Mouse (Mus musculus) v-Abl transformed pro-B cells (cell line): ENCODE results near the gene Ltbr.

Experiments
- in situ Hi-C, 2 experiments: fragments of 400-800 bp; cut with MboI; formaldehyde crosslinking; loops; one replicate each; pipeline ENCODE4 v1.15.1; 2025; ENCODE audit not compliant: unreplicated experiment in 2 of 2

The Ltbr gene

GRCm38 (mm10) chr6:125345625-125346024 lies 31.9 kb upstream of the Ltbr start:
- in situ Hi-C loops: no loop called here

- in situ Hi-C loops: no loop called here
Measured at GRCm38 (mm10) chr6:125344866-125345265, 31.2 kb upstream of the Ltbr start.

- in situ Hi-C loops: no loop called here
Measured at GRCm38 (mm10) chr6:125344084-125344483, 30.4 kb upstream of the Ltbr start.

- in situ Hi-C loops: no loop called here
Measured at GRCm38 (mm10) chr6:125342198-125342597, 28.5 kb upstream of the Ltbr start.

GRCm38 (mm10) chr6:125340244-125340643 lies 26.6 kb upstream of the Ltbr start:
- in situ Hi-C loops: no loop called here

- in situ Hi-C loops: no loop called here
Measured at GRCm38 (mm10) chr6:125338791-125339660, 25.3 kb upstream of the Ltbr start.

- in situ Hi-C loops: no loop called here
Measured at GRCm38 (mm10) chr6:125334356-125334755, 20.7 kb upstream of the Ltbr start.

GRCm38 (mm10) chr6:125333112-125333899 lies 19.6 kb upstream of the Ltbr start:
- in situ Hi-C loops: no loop called here

GRCm38 (mm10) chr6:125330626-125331326 lies 17.1 kb upstream of the Ltbr start:
- in situ Hi-C loops: no loop called here

GRCm38 (mm10) chr6:125328243-125328642 lies 14.6 kb upstream of the Ltbr start:
- in situ Hi-C loops: no loop called here

- in situ Hi-C loops: no loop called here
Measured at GRCm38 (mm10) chr6:125325337-125325736, 11.7 kb upstream of the Ltbr start.

- in situ Hi-C loops: no loop called here
Measured at GRCm38 (mm10) chr6:125323547-125323946, 9.9 kb upstream of the Ltbr start.

- in situ Hi-C loops: no loop called here
Measured at GRCm38 (mm10) chr6:125322794-125323193, 9.1 kb upstream of the Ltbr start.

- in situ Hi-C loops: no loop called here
Measured at GRCm38 (mm10) chr6:125321114-125321855, 7.6 kb upstream of the Ltbr start.

- in situ Hi-C loops: no loop called here
Measured at GRCm38 (mm10) chr6:125320323-125320722, 6.6 kb upstream of the Ltbr start, which contains the start of gene Scnn1a. Gene Scnn1a, plus strand, starts transcription at chr6:125320659.

GRCm38 (mm10) chr6:125319919-125320296 lies 6.2 kb upstream of the Ltbr start:
- in situ Hi-C loops: no loop called here

GRCm38 (mm10) chr6:125318981-125319918 lies 5.6 kb upstream of the Ltbr start:
- in situ Hi-C loops: no loop called here

- in situ Hi-C loops: no loop called here
Measured at GRCm38 (mm10) chr6:125317077-125317476, 3.4 kb upstream of the Ltbr start.

GRCm38 (mm10) chr6:125314746-125315145 lies 1.1 kb upstream of the Ltbr start:
- in situ Hi-C loops: no loop called here
